Mouse (Mus musculus) intestine, embryonic 14.5 days (tissue): ENCODE results near the gene Gm5129. TPM values are rescaled to one million over a fixed set of nuclear protein-coding genes. Genes with fewer than 3 reads are reported as not detected.
"Not testable (repeated sequence)": the region's sequence is repeated elsewhere in the genome, so short reads cannot be mapped to it uniquely, and the experiment has no call there.

ENCODE experiments used
- ATAC-seq: fragments of 200-750 bp; cut with Nextera tagmentation; replicated peaks from 2 replicates; pipeline ENCODE4 v1.8.0; 2017; ENCODE audit warnings: low read depth, moderate number of reproducible peaks, moderate TSS enrichment, moderate library complexity; ENCODE audit not compliant: low FRiP score, low TSS enrichment
- DNase-seq: peaks from one replicate; pipeline ENCODE4 v3.0.0-alpha.2; 2018; ENCODE audit warnings: low spot score
- H3K27ac ChIP-seq: fragments of 300-500 bp; sonication (generic); 2 replicates; pipeline ENCODE4 v1.5.1; 2014; ENCODE audit warnings: low read depth, mild to moderate bottlenecking, control low read depth
- H3K27me3 ChIP-seq: fragments of 300-500 bp; sonication (generic); replicated peaks from 2 replicates; pipeline ENCODE4 v1.6.1; 2014; ENCODE audit warnings: low read length, control low read depth; ENCODE audit not compliant: control insufficient read depth, insufficient read depth
- H3K36me3 ChIP-seq: fragments of 300-500 bp; sonication (generic); 2 replicates; pipeline ENCODE4 v1.6.1; 2014; ENCODE audit warnings: low read length, control low read depth; ENCODE audit not compliant: control insufficient read depth, insufficient read depth
- H3K4me1 ChIP-seq: fragments of 300-500 bp; sonication (generic); replicated peaks from 2 replicates; pipeline ENCODE4 v1.6.1; 2014; ENCODE audit warnings: low read length, control low read depth, mixed read lengths; ENCODE audit not compliant: control insufficient read depth, insufficient read depth
- H3K4me2 ChIP-seq: fragments of 300-500 bp; sonication (generic); 2 replicates; pipeline ENCODE4 v1.6.1; 2014; ENCODE audit warnings: low read length
- H3K4me3 ChIP-seq: fragments of 300-500 bp; sonication (generic); 2 replicates; pipeline ENCODE4 v1.5.1; 2014; ENCODE audit warnings: low read depth, low read length, control low read depth, mixed read lengths
- H3K9ac ChIP-seq: fragments of 300-500 bp; sonication (generic); 2 replicates; pipeline ENCODE4 v1.6.1; 2014; ENCODE audit warnings: mild to moderate bottlenecking, low read length
- H3K9me3 ChIP-seq: fragments of 300-500 bp; sonication (generic); 2 replicates; pipeline ENCODE4 v1.6.1; 2016; ENCODE audit warnings: low read length, control low read depth; ENCODE audit not compliant: control insufficient read depth
- WGBS: fragments of 180-500 bp; shearing (Covaris S2); extraction: QIAGEN DNeasy Blood & Tissue Kit; methylation state at CpG from one replicate; pipeline ENCODE4 v1.1.7; 2014; 5-methylcytosine and 5-hydroxymethylcytosine counted together
- polyA plus RNA-seq: library from polyadenylated mRNA; unstranded; fragments of >200 nt; fragmentation: Nextera tagmentation; extraction: Ambion mirVana; gene quantifications from 2 replicates; pipeline ENCODE4 v1.2.1, GENCODE M21; 2014

Gm5129 gene
- not detected in 2 replicates for polyA plus RNA-seq

DNA sequence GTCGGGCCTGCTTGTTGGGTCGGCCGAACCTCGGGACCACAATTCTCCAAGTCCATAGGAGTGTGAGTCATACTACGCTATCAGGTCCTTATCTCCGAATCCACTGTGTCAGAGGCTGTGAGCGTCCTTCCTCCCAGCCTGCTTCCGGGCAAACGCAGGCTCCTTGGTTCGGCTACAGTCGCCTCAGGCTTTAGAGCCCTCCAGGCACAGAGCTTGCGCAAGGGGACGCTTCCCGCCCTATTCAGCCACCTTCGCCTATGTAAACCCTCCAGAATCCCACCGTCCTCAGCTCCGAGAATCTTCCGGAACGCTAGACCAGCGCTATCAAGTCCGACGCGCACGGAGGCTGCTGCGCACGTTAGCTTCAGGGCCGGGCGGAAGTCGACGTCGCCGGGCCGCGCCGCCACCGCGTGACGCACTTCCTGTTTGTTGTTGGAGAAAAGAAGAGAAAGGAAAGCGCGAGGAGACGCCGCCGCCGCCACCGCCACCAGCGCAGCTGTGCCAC, at the start of gene Gm5129, which contains the start of gene Dnajb6:
TSS of gene Gm5129 (minus strand) at position 380 of the 505 bp plus-strand sequence.
TSS of gene Dnajb6 (plus strand) at position 132 of the 505 bp plus-strand sequence.
- peak within 1 kb of the TSS; percentile 78 for H3K4me2 ChIP-seq
- H3K4me3 ChIP-seq, result peak within 1 kb of the TSS; percentile 51
- peak within 1 kb of the TSS; percentile 98 for H3K27ac ChIP-seq
- DNase-seq, result peak; percentile 98
- no peaks in the 10 kb centered on the region for H3K9me3 ChIP-seq
- peak within 1 kb of the TSS; percentile 90 for H3K9ac ChIP-seq
- H3K4me1 ChIP-seq, result peaks cover 14% of the 10 kb centered on the region
- H3K27me3 ChIP-seq, result no peaks in the 10 kb centered on the region
- ATAC-seq, result peak; percentile 95
- H3K36me3 ChIP-seq, result no peaks in the 10 kb centered on the region
- WGBS, result under 1% methylated on average over 46 of the region's 46 CpGs

DNA sequence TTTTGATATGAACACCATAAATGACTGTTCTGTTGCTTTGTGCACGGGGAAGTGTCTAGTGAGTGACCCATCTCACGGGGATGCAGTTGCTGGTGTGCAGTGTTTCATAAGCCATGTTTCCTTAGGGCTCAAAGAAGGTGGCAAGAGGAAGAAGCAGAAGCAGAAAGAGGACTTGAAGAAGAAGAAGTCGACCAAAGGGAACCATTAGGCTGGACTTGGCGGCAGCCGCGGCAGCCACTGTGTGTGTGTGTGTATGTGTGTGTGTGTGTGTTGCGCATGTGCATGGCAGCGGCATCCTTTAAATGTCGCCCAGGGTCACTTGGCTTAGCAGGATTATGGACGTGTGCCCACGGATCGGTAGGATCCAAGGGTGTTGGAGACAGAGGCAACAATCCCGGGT, 49.2 kb upstream of the Gm5129 start:
- not testable (repeated sequence) for ATAC-seq, H3K27ac ChIP-seq, DNase-seq, H3K4me1 ChIP-seq, H3K4me2 ChIP-seq, H3K9me3 ChIP-seq, H3K27me3 ChIP-seq, H3K4me3 ChIP-seq, H3K9ac ChIP-seq
- 93% methylated on average over 9 of the region's 13 CpGs for WGBS
- peaks cover 28% of the 10 kb centered on the region for H3K36me3 ChIP-seq

DNA sequence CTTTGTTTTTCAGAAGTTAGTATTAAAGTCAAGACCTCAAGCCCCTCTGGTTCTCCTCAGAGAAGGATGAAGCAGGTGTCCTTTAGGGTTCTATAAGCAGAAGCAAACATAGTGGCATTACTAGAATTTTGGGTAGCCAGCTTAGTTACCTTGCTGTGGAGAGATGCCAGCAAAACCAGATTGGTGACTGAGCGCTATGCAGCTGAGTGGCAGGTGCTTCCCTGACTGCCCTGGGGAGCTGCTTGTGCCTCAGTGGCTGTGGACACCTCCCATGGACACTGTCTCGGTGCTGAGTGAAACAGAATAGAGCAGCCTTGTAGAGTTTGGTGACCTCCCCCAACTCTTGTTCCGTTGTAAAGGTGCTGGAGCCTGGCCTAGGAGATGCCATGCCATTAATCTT, 46.5 kb upstream of the Gm5129 start:
- Histone ChIP-seq H3K4me2 (no peak overlapping the region), H3K9ac (no peak overlapping the region), H3K4me1 (no peaks in the 10 kb centered on the region), H3K36me3 (peaks cover 42% of the 10 kb centered on the region), H3K27me3 (no peaks in the 10 kb centered on the region), H3K9me3 (no peaks in the 10 kb centered on the region), H3K4me3 (no peak overlapping the region), H3K27ac (no peak overlapping the region)
- WGBS, result 89% methylated on average over 3 of the region's 3 CpGs
- no peak for DNase-seq
- ATAC-seq, result no peak

DNA sequence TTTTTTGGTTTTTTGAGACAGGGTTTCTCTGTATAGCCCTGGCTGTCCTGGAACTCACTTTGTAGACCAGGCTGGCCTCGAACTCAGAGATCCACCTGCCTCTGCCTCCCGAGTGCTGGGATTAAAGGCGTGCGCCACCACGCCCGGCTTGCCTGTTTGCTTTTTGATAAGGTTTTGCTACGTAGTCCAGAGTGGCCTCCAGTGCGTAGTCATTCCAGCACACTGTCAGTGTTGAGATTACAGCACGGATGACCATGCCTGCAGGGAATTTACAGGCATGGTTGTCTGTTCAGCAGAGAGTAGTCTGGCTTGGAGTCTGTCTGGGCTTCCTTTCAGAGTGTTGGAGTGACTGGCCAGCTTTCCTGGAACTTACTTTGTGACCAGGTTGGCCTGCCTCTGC, 44.0 kb upstream of the Gm5129 start:
- 88% methylated on average over 9 of the region's 9 CpGs for WGBS

DNA sequence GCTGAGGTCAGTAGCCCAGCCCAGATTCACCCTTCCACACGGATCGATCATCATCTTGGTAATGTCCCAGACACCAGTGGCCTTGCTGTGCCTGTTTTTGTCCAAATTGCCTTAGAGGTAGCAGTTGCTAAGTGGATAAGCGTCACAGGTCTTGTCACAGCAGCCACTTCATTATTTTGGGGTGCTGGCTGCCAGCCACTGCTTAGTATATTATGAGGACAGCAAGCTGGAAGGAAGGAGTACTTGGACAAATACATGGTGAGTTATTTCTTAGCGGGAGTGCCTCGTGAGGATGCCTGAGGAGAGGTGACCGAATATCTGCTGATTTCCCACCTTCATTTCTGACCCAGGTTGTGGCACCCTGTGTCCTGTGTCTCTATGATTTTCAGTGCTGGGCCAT, 42.3 kb upstream of the Gm5129 start:
- H3K27ac ChIP-seq, result no peak overlapping the region
- no peak overlapping the region for H3K4me3 ChIP-seq
- peaks cover 49% of the 10 kb centered on the region for H3K36me3 ChIP-seq
- H3K9me3 ChIP-seq, result no peaks in the 10 kb centered on the region
- DNase-seq (no peak), ATAC-seq (no peak)
- no peak overlapping the region for H3K4me2 ChIP-seq
- H3K27me3 ChIP-seq, result no peaks in the 10 kb centered on the region
- no peak overlapping the region for H3K9ac ChIP-seq
- 90% methylated on average over 6 of the region's 6 CpGs for WGBS
- H3K4me1 ChIP-seq, result no peaks in the 10 kb centered on the region

More for the DNA sequence above, 44.0 kb upstream of the Gm5129 start:
- not testable (repeated sequence) for H3K27me3 ChIP-seq, H3K4me1 ChIP-seq, H3K4me3 ChIP-seq, ATAC-seq, DNase-seq, H3K27ac ChIP-seq, H3K9ac ChIP-seq, H3K4me2 ChIP-seq, H3K9me3 ChIP-seq
- peaks cover 45% of the 10 kb centered on the region for H3K36me3 ChIP-seq

DNA sequence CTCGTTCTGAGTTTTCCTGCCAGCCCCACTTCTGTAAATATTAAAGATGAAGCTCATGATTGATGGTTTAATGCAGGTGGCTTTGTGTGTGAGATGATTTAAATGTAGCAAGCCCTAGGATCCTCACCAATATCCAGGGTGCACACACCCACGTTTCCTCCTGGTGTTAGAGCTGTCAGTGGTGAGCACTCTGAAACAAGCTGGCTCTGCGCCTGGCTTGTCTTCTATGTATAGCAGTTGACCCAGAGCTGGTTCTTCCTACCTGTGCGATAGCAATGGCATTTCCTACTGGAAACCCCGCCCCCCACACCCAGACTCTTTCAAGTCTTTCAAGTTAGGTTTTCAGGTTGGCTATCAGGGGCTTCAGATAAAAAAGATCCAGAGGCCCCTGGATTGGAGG, 39.7 kb upstream of the Gm5129 start:
- H3K9me3 ChIP-seq, result no peaks in the 10 kb centered on the region
- H3K27me3 ChIP-seq, result no peaks in the 10 kb centered on the region
- H3K36me3 ChIP-seq, result peaks cover 37% of the 10 kb centered on the region
- WGBS, result 63% methylated on average over 5 of the region's 5 CpGs
- no peak overlapping the region for H3K4me3 ChIP-seq
- DNase-seq (no peak), ATAC-seq (no peak)
- H3K4me2 ChIP-seq, result no peak overlapping the region
- no peak overlapping the region for H3K27ac ChIP-seq
- H3K9ac ChIP-seq, result no peak overlapping the region
- no peaks in the 10 kb centered on the region for H3K4me1 ChIP-seq

DNA sequence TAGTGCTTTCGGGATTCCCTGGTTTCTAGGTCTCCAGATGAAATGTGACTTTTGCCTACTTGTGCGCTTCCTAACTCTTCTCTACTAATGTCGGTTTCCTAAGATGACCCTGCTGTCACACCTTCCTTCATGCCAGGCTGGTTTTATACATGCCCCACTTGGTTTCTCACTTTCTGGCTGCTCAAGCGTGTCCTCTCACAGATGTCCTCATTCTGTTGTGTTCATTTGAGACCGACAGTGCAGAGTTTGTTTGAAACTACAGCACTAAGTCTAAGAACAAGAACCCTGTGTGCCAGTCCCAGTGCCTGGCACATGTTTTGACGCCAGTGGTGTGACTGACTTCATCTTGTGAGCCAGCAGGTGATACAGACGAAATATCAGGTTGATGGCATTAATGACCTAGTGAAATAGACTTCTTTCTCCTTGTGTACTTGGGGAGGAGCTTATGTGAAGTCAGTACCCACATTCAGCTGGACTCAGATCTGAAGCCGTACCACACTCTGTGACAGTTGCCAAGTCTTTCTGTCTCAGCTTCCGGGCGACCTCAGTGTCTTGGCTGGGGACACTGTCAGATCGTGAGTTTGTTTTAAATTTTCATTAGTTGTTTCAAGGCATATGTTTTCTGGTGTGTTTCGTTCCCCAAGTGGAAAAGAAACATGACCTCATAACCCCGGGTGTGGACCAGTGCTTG, 37.9 kb upstream of the Gm5129 start:
- Histone ChIP-seq H3K4me3 (no peak overlapping the region), H3K4me1 (no peaks in the 10 kb centered on the region), H3K36me3 (peaks cover 35% of the 10 kb centered on the region), H3K4me2 (no peak overlapping the region), H3K9me3 (no peaks in the 10 kb centered on the region), H3K27me3 (no peaks in the 10 kb centered on the region), H3K9ac (no peak overlapping the region), H3K27ac (no peak overlapping the region)
- WGBS, result 91% methylated on average over 13 of the region's 13 CpGs
- no peak for ATAC-seq
- no peak for DNase-seq

DNA sequence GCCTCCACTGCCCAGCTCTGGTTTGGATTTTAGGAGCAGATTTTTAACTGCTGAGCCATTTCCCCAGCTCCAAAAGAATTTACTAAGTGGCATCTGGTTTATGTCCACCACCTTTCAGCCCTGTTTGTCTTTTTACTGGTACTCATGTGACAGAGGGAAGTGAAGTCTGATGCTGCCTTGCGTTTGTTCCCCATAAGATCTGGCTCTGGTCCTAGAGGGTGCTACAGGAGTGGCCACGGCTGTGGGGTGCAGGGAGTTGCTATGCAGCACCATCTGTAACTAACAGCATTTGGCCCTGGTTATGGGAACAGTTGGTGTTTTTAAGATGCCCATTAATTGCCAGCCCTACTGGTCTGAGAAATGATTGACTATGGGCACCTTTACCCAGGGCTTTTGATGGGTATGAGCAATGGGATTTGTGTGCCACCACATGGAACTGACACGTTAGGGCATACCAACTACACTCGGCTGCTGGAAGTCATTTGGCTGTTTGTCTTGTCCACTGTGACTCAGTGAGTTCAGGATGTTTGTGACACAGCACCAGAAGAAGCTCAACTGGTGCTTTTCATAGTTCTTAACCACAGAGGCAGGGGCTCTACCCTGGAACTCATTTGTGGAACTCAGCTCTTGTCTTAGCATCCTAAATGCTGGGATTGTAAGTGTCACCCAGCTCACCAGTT, 37.1 kb upstream of the Gm5129 start:
- no peaks in the 10 kb centered on the region for H3K27me3 ChIP-seq
- ATAC-seq (no peak), DNase-seq (no peak)
- H3K36me3 ChIP-seq, result peaks cover 40% of the 10 kb centered on the region
- 61% methylated on average over 4 of the region's 4 CpGs for WGBS
- H3K9ac ChIP-seq, result no peak overlapping the region
- H3K4me3 ChIP-seq, result no peak overlapping the region
- H3K27ac ChIP-seq, result no peak overlapping the region
- H3K4me1 ChIP-seq, result no peaks in the 10 kb centered on the region
- no peaks in the 10 kb centered on the region for H3K9me3 ChIP-seq
- no peak overlapping the region for H3K4me2 ChIP-seq
